Mouse (Mus musculus): Measurements from ENCODE around the gene Peg3. TPM values are rescaled to one million over a fixed set of nuclear protein-coding genes. Genes with fewer than 3 reads are reported as not detected.
"Not testable (repeated sequence)": the region's sequence is repeated elsewhere in the genome, so short reads cannot be mapped to it uniquely, and the experiment has no call there.

Gene Peg3
- polyA plus RNA-seq (2012; rRNA removed): 109 and 119 TPM in 2 replicates

- H3K4me1 ChIP-seq (ENCODE audit: control insufficient read depth, insufficient read depth, low read length): no peaks in the 10 kb centered on the region
- peak within 1 kb of the TSS; percentile 90 for H3K27ac ChIP-seq (ENCODE audit: insufficient read depth, low read length)
- H3K4me3 ChIP-seq (ENCODE audit: insufficient read depth, low read length): peak within 1 kb of the TSS; percentile 61
- TF ChIP-seq POLR2A (IDR thresholded peaks at IDR 0.05; ENCODE audit: extremely low read depth, insufficient read depth, low read length) (peak; percentile 96), CTCF (IDR thresholded peaks at IDR 0.05; ENCODE audit: extremely low read depth, insufficient read depth, low read length) (no peak)
Measured at GRCm38 (mm10) chr7:6730241-6730640, at the start of gene Peg3, which contains the start of gene Usp29. TSS of gene Peg3 (minus strand) at chr7:6730431. TSS of gene Usp29 (plus strand) at chr7:6730578.

- TF ChIP-seq CTCF (IDR thresholded peaks at IDR 0.05; ENCODE audit: extremely low read depth, insufficient read depth, low read length) (no peak), POLR2A (IDR thresholded peaks at IDR 0.05; ENCODE audit: extremely low read depth, insufficient read depth, low read length) (no peak)
- Histone ChIP-seq H3K4me1 (ENCODE audit: control insufficient read depth, insufficient read depth, low read length) (peaks cover 2% of the 10 kb centered on the region; the same call in 1 of the 2 replicates), H3K27ac (ENCODE audit: insufficient read depth, low read length) (no peak overlapping the region), H3K4me3 (ENCODE audit: insufficient read depth, low read length) (no peak overlapping the region)
Measured at GRCm38 (mm10) chr7:6779172-6779571, 48.9 kb upstream of the Peg3 start.

GRCm38 (mm10) chr7:6777689-6778088, 47.5 kb upstream of the Peg3 start:
- TF ChIP-seq CTCF (IDR thresholded peaks at IDR 0.05; ENCODE audit: extremely low read depth, insufficient read depth, low read length) (no peak), POLR2A (IDR thresholded peaks at IDR 0.05; ENCODE audit: extremely low read depth, insufficient read depth, low read length) (no peak)
- no peak overlapping the region for H3K27ac ChIP-seq (ENCODE audit: insufficient read depth, low read length)
- H3K4me3 ChIP-seq (ENCODE audit: insufficient read depth, low read length): no peak overlapping the region
- peaks cover 2% of the 10 kb centered on the region; the same call in 1 of the 2 replicates for H3K4me1 ChIP-seq (ENCODE audit: control insufficient read depth, insufficient read depth, low read length)

GRCm38 (mm10) chr7:6777107-6777506, 46.9 kb upstream of the Peg3 start:
- TF ChIP-seq POLR2A (IDR thresholded peaks at IDR 0.05; ENCODE audit: extremely low read depth, insufficient read depth, low read length) (no peak), CTCF (IDR thresholded peaks at IDR 0.05; ENCODE audit: extremely low read depth, insufficient read depth, low read length) (no peak)
- peaks cover 2% of the 10 kb centered on the region; the same call in 1 of the 2 replicates for H3K4me1 ChIP-seq (ENCODE audit: control insufficient read depth, insufficient read depth, low read length)
- no peak overlapping the region for H3K4me3 ChIP-seq (ENCODE audit: insufficient read depth, low read length)
- H3K27ac ChIP-seq (ENCODE audit: insufficient read depth, low read length): no peak overlapping the region

- Histone ChIP-seq H3K4me1 (ENCODE audit: control insufficient read depth, insufficient read depth, low read length) (peaks cover 2% of the 10 kb centered on the region; the same call in 1 of the 2 replicates), H3K4me3 (ENCODE audit: insufficient read depth, low read length) (no peak overlapping the region), H3K27ac (ENCODE audit: insufficient read depth, low read length) (no peak overlapping the region)
- TF ChIP-seq POLR2A (IDR thresholded peaks at IDR 0.05; ENCODE audit: extremely low read depth, insufficient read depth, low read length): no peak
- TF ChIP-seq CTCF (IDR thresholded peaks at IDR 0.05; ENCODE audit: extremely low read depth, insufficient read depth, low read length): no peak
Measured at GRCm38 (mm10) chr7:6776314-6777059, 46.3 kb upstream of the Peg3 start.

- H3K27ac ChIP-seq (ENCODE audit: insufficient read depth, low read length); H3K4me1 ChIP-seq (ENCODE audit: control insufficient read depth, insufficient read depth, low read length); H3K4me3 ChIP-seq (ENCODE audit: insufficient read depth, low read length): not testable (repeated sequence)
Measured at GRCm38 (mm10) chr7:6773865-6774413, 43.7 kb upstream of the Peg3 start.

GRCm38 (mm10) chr7:6770286-6770685, 40.1 kb upstream of the Peg3 start:
- Histone ChIP-seq H3K4me1 (ENCODE audit: control insufficient read depth, insufficient read depth, low read length) (no peaks in the 10 kb centered on the region), H3K4me3 (ENCODE audit: insufficient read depth, low read length) (no peak overlapping the region), H3K27ac (ENCODE audit: insufficient read depth, low read length) (no peak overlapping the region)
- TF ChIP-seq CTCF (IDR thresholded peaks at IDR 0.05; ENCODE audit: extremely low read depth, insufficient read depth, low read length): no peak

- no peak overlapping the region for H3K4me3 ChIP-seq (ENCODE audit: insufficient read depth, low read length)
- H3K4me1 ChIP-seq (ENCODE audit: control insufficient read depth, insufficient read depth, low read length): no peaks in the 10 kb centered on the region
- TF ChIP-seq POLR2A (IDR thresholded peaks at IDR 0.05; ENCODE audit: extremely low read depth, insufficient read depth, low read length) (no peak), CTCF (IDR thresholded peaks at IDR 0.05; ENCODE audit: extremely low read depth, insufficient read depth, low read length) (no peak)
- no peak overlapping the region for H3K27ac ChIP-seq (ENCODE audit: insufficient read depth, low read length)
Measured at GRCm38 (mm10) chr7:6765240-6765639, 35.0 kb upstream of the Peg3 start.

GRCm38 (mm10) chr7:6760170-6760569, 29.9 kb upstream of the Peg3 start:
- no peak overlapping the region for H3K27ac ChIP-seq (ENCODE audit: insufficient read depth, low read length)
- H3K4me1 ChIP-seq (ENCODE audit: control insufficient read depth, insufficient read depth, low read length): no peaks in the 10 kb centered on the region
- no peak overlapping the region for H3K4me3 ChIP-seq (ENCODE audit: insufficient read depth, low read length)
- TF ChIP-seq POLR2A (IDR thresholded peaks at IDR 0.05; ENCODE audit: extremely low read depth, insufficient read depth, low read length) (no peak), CTCF (IDR thresholded peaks at IDR 0.05; ENCODE audit: extremely low read depth, insufficient read depth, low read length) (no peak)

- TF ChIP-seq CTCF (IDR thresholded peaks at IDR 0.05; ENCODE audit: extremely low read depth, insufficient read depth, low read length) (no peak), POLR2A (IDR thresholded peaks at IDR 0.05; ENCODE audit: extremely low read depth, insufficient read depth, low read length) (no peak)
- H3K4me3 ChIP-seq (ENCODE audit: insufficient read depth, low read length): no peak overlapping the region
- no peak overlapping the region for H3K27ac ChIP-seq (ENCODE audit: insufficient read depth, low read length)
- no peaks in the 10 kb centered on the region for H3K4me1 ChIP-seq (ENCODE audit: control insufficient read depth, insufficient read depth, low read length)
Measured at GRCm38 (mm10) chr7:6759698-6760097, 29.5 kb upstream of the Peg3 start.

All from cortical plate, adult 2 months (tissue).